Mouse (Mus musculus): ENCODE data around the gene Xpnpep1.

Gene Xpnpep1

DNA sequence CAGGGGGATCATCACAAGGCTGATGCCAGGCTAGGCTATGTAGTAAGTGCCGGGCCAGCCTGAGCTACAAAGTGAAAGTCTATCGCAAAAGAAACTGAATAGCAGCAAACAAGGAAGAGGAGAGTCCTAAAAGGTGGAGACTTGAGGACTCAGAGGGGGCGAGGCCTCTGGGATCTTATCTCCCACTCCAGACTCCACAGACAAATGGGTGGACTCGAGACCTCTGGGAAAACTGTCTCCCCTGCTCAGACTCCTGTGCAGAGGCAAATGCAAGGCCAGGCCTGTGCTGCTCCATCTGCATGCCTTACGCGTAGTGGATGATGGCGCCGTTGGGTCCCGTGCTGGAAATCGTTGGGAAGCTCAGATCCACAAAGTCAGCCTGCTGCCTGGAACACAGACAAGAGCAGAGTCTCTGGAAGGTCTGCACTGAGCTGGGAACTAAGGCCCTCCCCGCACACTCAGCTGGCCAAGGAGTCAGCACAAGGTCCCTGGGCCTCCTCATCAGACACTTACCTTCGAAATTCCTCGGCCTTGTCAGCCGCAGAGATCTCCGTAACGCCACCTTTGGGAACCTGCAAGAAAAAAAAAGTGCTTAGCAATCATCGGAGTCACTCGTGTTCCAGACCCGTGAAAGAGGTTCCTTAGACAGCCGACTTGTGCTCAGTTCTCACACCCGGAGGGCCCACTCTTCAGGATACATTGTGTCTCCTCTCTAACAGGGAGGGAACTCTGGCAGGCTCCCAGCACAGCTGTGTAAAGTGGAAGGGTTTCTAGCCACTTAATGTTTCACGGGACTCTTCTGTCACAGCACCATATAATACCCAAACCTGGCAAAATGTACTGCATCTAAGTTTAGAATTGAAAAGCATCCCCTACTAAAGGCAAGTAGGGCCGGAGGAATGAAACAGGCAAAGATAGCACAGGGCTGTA, 37.6 kb downstream of the Xpnpep1 start:
- no peak for DNase-seq (ENCODE audit: low spot score in 2 of 2)

DNA sequence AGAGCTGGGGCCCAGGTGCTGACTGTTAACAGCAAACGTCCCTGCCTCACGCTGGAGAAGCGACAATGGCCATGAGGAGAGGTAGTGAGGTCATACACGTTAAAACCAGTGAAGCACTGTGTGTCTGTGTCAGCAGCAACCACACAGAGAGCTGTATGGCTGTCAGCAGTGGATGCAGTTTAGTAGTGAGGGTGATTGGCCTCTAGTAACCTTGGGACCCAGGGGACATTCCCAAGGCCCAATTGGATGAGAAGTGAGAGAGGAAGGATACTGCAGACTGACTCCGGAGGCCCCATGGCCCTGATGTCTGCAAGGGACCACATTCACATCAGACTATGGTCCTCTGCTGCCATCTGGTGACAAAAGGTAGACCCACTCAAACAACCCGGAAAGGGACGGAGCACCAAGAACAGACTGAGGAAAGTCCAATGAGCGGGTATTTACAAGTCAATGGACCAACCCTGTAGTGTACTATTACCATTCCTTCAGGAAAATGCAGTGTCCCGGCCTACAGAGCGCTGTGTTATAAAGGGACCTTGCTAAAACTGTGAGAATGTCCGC, 47.1 kb downstream of the Xpnpep1 start:
- DNase-seq (ENCODE audit: low spot score in 2 of 2) = peak in 1 of 2 experiments; percentile 58

DNA sequence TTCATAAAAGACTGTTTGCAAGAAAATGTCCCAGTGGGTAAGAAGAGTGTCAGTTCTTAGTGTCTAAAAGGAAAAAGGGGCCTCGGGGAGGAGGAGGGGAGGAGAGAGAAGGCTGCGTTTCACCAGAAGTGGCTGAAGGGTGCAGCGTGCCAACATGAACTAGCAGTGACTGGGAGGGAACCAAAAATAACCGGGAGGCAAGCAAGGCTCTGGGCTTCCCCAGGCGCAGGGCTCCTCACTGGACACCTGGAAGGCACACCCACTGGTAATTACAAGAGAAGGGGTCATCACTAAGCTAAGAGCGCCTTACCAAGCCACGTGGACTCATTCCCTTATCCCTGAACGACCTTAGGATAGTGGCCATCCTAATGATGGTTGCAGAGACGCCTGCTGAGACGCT, 48.1 kb downstream of the Xpnpep1 start:
- no peak for DNase-seq (ENCODE audit: low spot score in 2 of 2)

DNA sequence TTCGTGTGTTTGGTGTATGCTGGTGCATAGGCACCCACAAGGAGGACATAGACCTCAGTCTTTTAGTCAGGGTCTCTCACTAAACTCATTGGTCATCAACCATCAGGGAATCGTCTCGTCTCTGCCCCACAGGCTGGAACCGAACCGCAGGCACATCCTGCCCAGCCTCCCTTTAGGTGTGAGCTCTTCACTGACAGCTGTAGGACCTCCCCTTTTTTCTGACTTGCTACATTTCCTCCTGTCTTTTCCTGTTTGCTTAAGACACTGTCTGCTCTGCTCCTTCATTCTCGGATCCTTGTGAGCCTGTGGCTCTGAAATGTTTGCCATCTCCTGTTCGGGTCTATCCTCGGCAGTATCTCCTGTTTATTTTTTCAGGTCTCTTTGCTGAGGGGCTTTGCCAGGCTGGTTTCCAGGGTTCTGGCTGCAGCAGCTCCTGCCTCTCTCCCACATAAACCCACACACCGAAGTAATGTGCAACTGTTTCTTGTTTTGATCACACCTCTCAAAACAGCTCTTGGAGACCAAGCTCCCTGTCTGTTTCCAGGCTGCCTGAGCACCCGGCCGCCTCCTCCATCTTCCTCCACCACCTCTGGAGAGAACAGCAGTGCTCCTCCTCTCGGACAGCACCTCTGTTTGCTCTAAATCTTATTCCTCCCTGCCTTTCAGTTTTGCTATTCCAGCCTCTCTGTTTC, 60.8 kb downstream of the Xpnpep1 start:
- DNase-seq (ENCODE audit: low spot score in 2 of 2) = no peak

DNA sequence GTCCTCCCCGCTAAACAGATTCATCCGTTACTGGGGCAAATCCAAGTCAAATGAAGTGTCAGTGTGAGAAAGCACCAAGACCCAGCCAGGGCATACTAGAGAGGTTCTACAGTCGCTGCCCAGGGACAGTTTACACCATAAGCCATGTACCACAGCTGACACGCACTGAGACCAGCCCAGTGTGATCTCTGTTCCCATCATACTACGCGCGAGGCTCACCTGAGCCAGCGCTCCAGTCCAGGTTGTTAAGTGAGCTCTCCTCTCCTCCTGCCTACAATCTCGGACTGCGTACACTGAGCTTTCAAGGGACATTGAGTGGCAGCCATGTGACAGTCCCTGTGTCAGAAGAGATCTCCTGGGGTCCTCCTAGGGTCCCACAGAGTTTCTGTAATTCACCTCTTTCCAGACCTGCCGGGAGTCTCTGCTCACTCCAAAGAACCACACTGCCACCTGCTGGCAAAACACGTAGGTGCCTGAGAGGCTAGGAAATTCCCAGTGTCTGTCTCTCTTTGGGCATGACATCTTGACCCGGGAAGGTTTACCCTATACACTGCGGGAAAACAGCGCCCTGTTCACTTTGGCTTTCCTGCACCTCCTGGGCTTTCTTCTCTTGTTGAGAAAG, 64.3 kb downstream of the Xpnpep1 start:
- peak; percentile 73 to 82 for DNase-seq (ENCODE audit: low spot score in 2 of 2)

DNA sequence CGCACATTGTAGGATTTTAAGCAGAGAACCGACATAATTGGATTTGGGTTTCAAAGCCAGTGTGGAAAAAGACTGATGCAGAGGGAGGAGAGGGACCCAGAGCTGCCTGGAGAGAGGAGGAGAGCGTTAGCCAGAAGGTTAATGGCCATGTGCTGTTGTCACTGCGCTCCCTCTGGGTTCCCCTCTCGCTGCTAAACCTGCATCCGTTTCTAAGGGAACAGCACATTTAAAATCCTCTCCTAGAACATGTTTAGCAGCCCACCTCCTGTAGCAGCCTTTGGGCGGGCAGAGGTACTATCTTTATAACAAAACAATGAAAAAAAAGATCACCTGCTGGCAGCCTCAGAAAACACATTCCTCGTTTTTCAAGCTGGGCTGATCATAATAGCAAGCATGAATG, 73.7 kb downstream of the Xpnpep1 start:
- no peak for DNase-seq (ENCODE audit: low spot score in 2 of 2)

DNA sequence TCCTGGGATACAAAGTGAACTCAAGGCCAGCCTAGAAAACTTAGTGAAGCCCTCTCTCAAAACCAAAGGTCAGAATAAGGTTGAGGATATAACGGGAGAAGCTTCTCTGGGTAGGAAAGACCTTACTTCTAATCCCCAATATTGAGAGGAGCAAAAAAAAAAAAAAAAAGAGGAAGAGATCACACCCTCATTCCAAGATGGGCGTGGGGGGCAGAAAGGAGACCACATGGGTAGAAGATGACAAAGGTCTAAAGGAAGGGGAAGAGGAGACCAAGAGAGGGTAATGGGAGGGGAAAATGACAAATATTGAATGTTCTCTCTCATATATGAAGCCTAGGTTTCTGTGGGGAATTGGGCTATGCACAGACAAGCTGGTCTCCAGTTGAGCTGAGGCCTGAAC, 77.3 kb downstream of the Xpnpep1 start:
- no peak for DNase-seq (ENCODE audit: low spot score in 2 of 2)

DNA sequence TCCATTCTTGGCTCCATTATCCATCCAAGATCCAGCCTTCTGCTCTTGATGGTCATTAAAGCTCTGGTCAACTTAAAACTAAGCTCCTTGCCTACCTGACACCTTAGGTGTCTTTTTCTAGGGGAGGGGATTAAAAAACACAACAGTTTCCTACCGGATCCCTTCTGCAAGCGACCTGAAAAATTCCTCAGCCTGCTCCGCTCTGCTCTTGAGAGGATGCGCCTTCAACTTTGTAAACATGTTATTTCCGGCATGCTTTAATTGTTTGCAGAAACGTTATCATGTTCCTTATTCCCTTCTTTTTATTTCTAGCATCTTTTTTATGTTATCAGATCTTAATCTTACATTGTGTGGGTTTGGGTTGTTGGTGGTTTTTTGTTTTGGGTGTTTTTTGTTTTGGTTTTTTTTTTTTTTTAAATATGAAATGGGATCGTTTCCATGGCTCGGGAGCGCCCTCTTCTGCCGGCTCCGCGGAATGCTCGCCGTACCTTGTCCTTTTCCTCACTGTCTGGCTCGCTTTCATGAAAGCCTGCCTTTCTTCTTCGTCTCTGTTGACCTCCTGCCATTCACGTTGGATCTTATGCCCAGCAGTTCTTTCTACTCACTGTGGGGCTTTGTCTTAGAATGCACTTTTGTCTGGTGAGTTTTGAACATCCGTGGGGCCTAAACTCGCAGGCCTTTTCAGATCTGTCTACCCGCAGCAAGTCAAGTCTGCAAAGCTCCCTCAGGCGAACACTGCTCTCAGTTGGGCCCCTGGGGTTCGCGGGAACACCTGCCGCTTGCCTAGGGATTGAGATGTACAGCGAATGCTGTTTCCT, 117.1 kb downstream of the Xpnpep1 start:
- peak; percentile 65 for DNase-seq (ENCODE audit: low spot score in 2 of 2)

DNA sequence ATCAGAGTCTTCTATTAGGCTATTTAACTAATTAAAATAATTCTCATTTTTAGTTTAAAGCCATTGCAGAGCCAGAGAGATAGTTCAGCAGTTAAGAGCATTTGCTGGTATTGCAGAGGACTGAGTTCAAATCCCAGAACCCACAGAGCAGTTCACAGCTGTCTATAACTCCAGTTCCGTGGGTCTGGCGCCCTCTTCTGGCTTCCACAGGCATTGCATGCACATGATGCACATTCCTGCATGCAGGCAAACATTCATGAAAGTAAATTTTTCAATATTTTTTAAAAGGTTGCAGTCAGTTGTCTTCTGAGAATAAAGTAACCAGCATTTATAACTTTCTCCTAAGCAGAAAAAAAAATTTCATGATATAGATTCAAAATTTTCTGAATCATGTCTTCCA, 135.8 kb downstream of the Xpnpep1 start:
- no peak for DNase-seq (ENCODE audit: low spot score in 2 of 2)

DNA sequence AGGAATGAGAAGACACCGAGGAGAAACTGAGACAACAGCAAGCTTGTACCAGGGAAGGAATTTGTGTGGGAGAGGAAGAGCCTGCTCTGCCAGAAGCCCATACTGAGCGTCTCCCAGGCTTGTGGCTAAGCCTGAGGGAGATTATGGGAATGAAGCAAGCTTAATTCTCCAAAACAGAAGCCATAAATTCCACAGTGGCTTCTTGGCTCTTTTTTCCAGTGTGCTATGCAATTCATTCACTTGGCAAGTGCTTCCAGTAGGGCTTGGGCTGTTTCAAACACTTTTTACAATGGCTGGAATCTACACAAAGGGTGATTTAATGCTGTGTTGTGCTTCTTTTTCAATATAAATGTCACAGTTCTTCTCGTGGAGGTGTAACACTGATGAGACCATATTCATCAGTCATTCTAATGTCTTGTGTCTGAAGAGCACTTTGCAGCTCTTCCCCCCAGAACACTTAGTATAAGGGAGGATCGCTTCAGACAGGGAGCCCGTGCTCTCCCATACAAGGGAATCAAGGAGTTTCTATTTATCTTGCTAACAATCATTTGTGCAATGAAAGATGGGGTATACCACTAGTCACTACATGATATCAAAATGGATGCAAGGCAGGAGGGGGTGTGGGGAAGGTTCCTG, 148.1 kb downstream of the Xpnpep1 start:
- no peak for DNase-seq (ENCODE audit: low spot score in 2 of 2)

Data from frontal cortex, postnatal 25 days (tissue).